Mouse (Mus musculus) liver, embryonic 15.5 days (tissue): ENCODE data around the gene Tff1. TPM values are rescaled to one million over a fixed set of nuclear protein-coding genes. Genes with fewer than 3 reads are reported as not detected.

ENCODE experiments used
- ATAC-seq: fragments of 200-750 bp; cut with Nextera tagmentation; 2 replicates; pipeline ENCODE4 v1.8.0; 2017; ENCODE audit warnings: moderate number of reproducible peaks, mild to moderate bottlenecking, moderate library complexity; ENCODE audit not compliant: insufficient read depth
- H3K27ac ChIP-seq: fragments of 300-500 bp; sonication (generic); replicated peaks from 2 replicates; pipeline ENCODE4 v1.5.1; 2015; ENCODE audit warnings: mild to moderate bottlenecking, inconsistent platforms
- H3K27me3 ChIP-seq: fragments of 300-500 bp; sonication (generic); 2 replicates; pipeline ENCODE4 v1.6.1; 2015; ENCODE audit warnings: mild to moderate bottlenecking, inconsistent platforms
- H3K36me3 ChIP-seq: fragments of 300-500 bp; sonication (generic); replicated peaks from 2 replicates; pipeline ENCODE4 v1.6.1; 2015; ENCODE audit warnings: moderate library complexity, mild to moderate bottlenecking, inconsistent platforms
- H3K4me1 ChIP-seq: fragments of 300-500 bp; sonication (generic); replicated peaks from 2 replicates; pipeline ENCODE4 v1.6.1; 2015; ENCODE audit warnings: inconsistent platforms
- H3K4me2 ChIP-seq: fragments of 300-500 bp; sonication (generic); 2 replicates; pipeline ENCODE4 v1.6.1; 2015; ENCODE audit warnings: moderate library complexity, mild to moderate bottlenecking, inconsistent platforms
- H3K4me3 ChIP-seq: fragments of 300-500 bp; sonication (generic); replicated peaks from 2 replicates; pipeline ENCODE4 v1.5.1; 2015; ENCODE audit warnings: mild to moderate bottlenecking, inconsistent platforms
- H3K9ac ChIP-seq: fragments of 300-500 bp; sonication (generic); 2 replicates; pipeline ENCODE4 v1.6.1; 2015; ENCODE audit warnings: moderate library complexity, mild to moderate bottlenecking, inconsistent platforms
- H3K9me3 ChIP-seq: fragments of 300-500 bp; sonication (generic); replicated peaks from 2 replicates; pipeline ENCODE4 v1.6.1; 2016; ENCODE audit warnings: inconsistent platforms
- WGBS: fragments of 180-500 bp; shearing (Covaris S2); methylation state at CpG from one replicate; pipeline ENCODE4 v1.1.7; 2015; ENCODE audit warnings: mixed read lengths; ENCODE audit not compliant: insufficient replicate concordance; 5-methylcytosine and 5-hydroxymethylcytosine counted together
- polyA plus RNA-seq: library from polyadenylated mRNA; unstranded; fragments of >200 nt; fragmentation: Nextera tagmentation; extraction: Ambion mirVana; gene quantifications from 2 replicates; pipeline ENCODE4 v1.2.1, GENCODE M21; 2015

Gene Tff1
- polyA plus RNA-seq, 1 experiment from 2014 or later: not detected

DNA sequence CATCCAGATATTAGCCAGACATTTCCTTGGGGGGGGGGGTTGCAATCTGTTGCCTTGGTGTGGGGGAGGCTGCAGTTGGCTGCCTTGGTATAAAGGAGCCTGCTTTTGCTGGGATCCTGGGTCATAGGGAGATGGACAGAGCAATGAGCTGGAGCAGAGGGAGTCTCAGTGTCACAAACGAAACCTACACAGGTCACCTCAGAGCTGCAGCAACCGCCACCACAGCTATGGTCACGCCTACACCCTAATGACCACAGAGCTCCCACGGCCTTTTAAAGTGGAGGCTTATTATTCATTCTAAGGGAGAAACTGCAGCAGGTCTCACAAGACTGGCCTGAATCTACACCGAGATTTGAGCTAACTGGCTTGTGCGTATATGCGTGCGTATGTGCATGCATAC lies 26.7 kb upstream of the Tff1 start:
- Histone ChIP-seq H3K9ac (no peak overlapping the region), H3K36me3 (no peaks in the 10 kb centered on the region), H3K4me2 (no peak overlapping the region), H3K4me1 (peaks cover 8% of the 10 kb centered on the region; the same call in 1 of the 2 replicates), H3K4me3 (no peak overlapping the region), H3K27ac (no peak overlapping the region), H3K27me3 (no peaks in the 10 kb centered on the region), H3K9me3 (no peaks in the 10 kb centered on the region)
- 71% methylated on average over 8 of the region's 8 CpGs for WGBS
- no peak for ATAC-seq

DNA sequence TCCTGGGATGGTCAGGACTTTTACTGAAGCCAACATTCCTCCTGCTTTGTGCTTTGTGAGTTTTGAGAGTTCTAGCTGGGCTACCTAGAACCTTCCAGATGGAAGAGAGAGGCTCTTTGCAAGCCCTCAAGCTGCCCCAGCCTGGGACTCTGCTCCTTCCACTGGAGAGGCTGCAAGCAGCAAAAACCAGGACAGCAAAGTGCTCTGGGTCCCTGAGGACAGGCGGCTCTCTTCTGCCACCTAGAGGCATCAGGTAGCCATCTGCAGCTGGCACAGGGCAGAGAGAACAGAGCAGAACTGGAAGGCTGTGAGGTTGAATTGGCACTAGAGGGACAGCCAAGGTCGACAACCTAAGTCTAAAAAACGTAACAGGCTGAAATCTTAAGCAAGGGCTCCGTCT lies 22.3 kb upstream of the Tff1 start:
- H3K9ac ChIP-seq: no peak overlapping the region
- H3K4me3 ChIP-seq: no peak overlapping the region
- no peaks in the 10 kb centered on the region for H3K27me3 ChIP-seq
- ATAC-seq: no peak
- no peaks in the 10 kb centered on the region for H3K36me3 ChIP-seq
- H3K27ac ChIP-seq: no peak overlapping the region
- no peak overlapping the region for H3K4me2 ChIP-seq
- 13% methylated on average over 4 of the region's 4 CpGs for WGBS
- peaks cover 16% of the 10 kb centered on the region for H3K4me1 ChIP-seq
- no peaks in the 10 kb centered on the region for H3K9me3 ChIP-seq

DNA sequence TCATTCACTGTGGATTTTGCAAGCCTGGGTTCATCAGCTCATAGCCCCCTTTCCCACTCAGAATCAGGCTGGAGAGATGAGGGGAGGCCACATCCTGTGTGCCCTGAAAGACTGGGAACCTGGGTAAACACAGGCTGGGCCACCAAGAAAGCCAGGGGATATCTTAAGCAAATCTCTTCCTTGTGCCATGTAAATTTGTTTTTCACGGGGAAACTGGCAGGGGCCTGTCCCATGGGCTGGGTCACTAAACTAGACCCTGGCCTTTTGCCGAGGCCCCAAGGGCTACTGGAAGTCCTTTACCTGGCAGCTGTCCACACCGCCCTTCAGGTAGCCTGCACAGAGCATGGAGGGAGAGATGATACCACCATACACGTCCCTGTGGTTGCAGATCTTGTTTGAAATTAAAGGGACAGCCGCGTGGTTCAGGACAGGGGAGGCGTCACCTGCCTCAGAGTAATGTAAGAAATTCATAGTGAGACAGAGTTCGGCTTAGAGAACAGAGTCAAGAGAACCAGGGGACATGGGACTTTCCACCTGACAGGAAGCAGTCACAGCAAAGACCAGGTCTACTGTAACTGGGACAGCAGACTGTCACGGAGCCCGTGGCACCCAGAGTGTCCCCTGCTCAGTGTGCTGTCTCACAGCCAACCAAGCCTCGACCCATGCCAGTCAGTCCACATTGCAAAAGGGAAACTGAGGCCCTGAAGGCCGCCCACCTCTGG lies 19.4 kb upstream of the Tff1 start:
- Histone ChIP-seq H3K9me3 (no peaks in the 10 kb centered on the region), H3K27me3 (no peaks in the 10 kb centered on the region), H3K4me3 (no peak overlapping the region), H3K4me2 (no peak overlapping the region), H3K4me1 (peaks cover 19% of the 10 kb centered on the region), H3K36me3 (no peaks in the 10 kb centered on the region), H3K27ac (no peak overlapping the region), H3K9ac (no peak overlapping the region; the same call in 1 of the 2 replicates)
- ATAC-seq: no peak
- WGBS: 62% methylated on average over 12 of the region's 12 CpGs

DNA sequence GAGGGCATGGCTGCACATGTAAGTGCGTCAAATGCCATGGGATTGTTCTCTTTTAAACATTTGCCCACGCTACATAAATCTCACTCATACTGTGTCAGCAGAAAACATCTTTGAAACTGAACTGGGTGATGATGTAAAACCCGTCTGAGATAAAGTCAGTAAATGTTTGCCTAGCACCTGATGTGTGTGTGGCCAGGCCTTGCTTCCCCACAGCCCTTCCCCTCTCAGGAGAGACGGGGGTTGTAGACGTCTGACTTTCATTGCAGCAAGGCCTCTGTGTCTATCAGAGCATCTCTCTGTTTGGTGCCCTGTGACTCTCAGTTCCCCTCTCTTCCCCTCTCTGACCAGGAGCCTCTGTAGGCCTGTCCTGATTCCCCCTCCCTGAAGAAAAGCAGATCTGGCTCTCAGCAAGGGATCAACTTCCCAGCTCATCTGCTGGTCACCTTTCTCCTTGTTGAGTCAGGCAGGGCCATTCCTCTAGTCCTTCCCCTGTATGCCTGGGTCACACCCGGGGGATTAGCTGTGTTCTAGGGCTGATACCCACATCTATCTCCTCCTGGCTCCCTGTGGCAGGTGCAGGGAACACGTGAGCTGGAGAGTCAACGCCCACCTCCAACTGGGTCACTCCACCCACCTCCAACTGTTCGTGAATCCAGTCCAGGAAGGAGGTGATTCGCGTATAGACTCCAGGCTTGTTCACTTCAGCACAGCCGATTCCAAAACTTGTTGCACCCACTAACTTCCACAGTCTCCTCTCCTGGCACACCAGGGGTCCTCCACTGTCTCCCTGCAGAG lies 18.3 kb upstream of the Tff1 start:
- H3K4me1 ChIP-seq: peaks cover 19% of the 10 kb centered on the region
- ATAC-seq: no peak; the same call in 1 of the 2 replicates
- 39% methylated on average over 12 of the region's 12 CpGs for WGBS
- no peaks in the 10 kb centered on the region for H3K9me3 ChIP-seq
- H3K4me2 ChIP-seq: no peak overlapping the region
- H3K27me3 ChIP-seq: no peaks in the 10 kb centered on the region
- H3K36me3 ChIP-seq: no peaks in the 10 kb centered on the region
- H3K9ac ChIP-seq: no peak overlapping the region
- H3K27ac ChIP-seq: no peak overlapping the region
- no peak overlapping the region for H3K4me3 ChIP-seq

DNA sequence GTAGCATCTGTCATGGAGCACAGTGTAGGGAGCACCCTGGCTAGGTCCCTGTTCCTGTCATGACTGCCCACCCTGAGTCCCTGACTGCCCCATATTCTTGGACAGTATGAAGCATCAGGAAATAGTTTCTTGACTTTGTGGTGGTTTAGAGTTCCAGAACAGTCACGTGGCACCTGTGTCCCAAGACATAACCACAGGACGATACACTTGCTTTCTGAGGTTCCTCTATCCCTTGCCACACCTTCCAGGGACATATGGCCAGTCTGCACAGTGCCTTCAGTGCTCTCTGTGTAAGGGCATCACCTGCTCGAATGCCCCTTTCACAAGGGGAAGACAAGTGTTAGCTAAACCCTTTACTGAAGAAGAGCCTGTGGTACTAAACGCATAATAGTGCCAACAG lies 16.4 kb upstream of the Tff1 start:
- Histone ChIP-seq H3K4me1 (peaks cover 19% of the 10 kb centered on the region), H3K27ac (no peak overlapping the region), H3K27me3 (no peaks in the 10 kb centered on the region), H3K36me3 (no peaks in the 10 kb centered on the region), H3K9me3 (no peaks in the 10 kb centered on the region), H3K4me3 (no peak overlapping the region), H3K9ac (no peak overlapping the region), H3K4me2 (no peak overlapping the region)
- 44% methylated on average over 4 of the region's 4 CpGs for WGBS
- no peak for ATAC-seq

DNA sequence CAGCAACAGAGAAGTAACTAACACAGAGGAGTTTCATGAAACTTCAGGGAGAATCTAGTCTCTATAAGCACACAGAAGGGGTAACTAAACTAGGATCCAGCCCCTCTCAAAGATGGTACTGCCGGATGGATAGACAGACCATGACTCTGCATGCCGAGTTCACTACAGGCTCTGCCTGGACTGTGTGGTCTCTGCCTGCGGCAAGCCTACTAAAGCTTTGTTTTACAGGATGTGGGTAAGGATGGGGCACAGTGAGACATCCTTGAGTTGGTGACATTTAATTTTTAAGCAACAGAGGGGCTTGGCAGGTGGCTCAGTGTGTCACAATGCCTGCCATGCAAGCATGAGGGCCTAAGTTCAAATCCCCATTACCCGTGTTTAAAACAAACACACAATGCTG lies 11.2 kb upstream of the Tff1 start:
- H3K36me3 ChIP-seq: no peaks in the 10 kb centered on the region
- H3K4me3 ChIP-seq: no peak overlapping the region
- H3K9ac ChIP-seq: no peak overlapping the region
- ATAC-seq: no peak
- H3K27me3 ChIP-seq: no peaks in the 10 kb centered on the region
- no peak overlapping the region for H3K4me2 ChIP-seq
- 0 out of 2 replicates have a peak, but pooled peaks cover 3% of the 10 kb centered on the region for H3K4me1 ChIP-seq
- WGBS: 46% methylated on average over 4 of the region's 4 CpGs
- no peaks in the 10 kb centered on the region for H3K9me3 ChIP-seq
- no peak overlapping the region for H3K27ac ChIP-seq

DNA sequence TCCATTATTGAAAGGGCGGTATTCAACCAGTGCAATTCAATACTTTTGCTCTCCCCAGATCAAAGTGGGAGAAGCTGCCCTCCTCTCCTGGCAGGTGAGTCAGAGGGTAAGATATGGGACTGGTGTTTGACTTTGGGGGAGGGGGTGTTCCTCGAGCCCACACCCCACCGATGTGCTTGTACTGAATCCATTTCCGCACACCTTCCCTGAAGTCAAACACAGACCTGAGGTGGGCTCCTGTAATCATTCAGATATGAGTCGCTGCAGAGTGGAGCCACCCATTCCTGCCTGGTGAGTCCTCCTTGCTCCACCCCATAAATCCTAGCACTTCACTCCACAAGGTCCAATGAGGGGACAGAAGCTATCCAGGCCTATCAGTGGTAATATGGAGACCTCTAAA lies 4.7 kb upstream of the Tff1 start:
- Histone ChIP-seq H3K9me3 (no peaks in the 10 kb centered on the region), H3K9ac (no peak overlapping the region), H3K36me3 (no peaks in the 10 kb centered on the region), H3K4me2 (no peak overlapping the region), H3K27me3 (no peaks in the 10 kb centered on the region), H3K27ac (no peak overlapping the region), H3K4me3 (no peak overlapping the region), H3K4me1 (no peaks in the 10 kb centered on the region)
- 67% methylated on average over 5 of the region's 5 CpGs for WGBS
- no peak for ATAC-seq

DNA sequence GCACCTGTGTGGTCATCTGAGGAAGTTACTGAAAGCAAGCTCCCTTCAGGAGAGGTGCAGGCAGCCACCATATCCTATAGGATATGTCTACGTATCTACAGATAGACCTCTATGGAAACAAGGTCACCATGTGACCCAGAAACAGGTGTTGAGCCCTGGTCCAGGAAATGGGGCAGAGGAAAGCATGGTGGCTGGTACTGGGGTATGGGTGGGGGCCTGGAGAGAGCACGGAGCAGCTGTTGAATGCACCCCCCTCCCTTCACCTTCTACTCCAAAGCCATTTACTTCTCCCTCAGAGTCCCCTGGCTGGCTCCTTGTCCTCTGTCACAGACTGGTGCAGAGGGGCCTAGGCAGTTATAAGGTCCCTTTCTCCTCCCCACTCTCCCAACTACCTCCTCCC lies 1.3 kb downstream of the Tff1 start:
- Histone ChIP-seq H3K4me2 (no peak overlapping the region), H3K9ac (no peak overlapping the region), H3K27ac (no peak overlapping the region), H3K4me1 (no peaks in the 10 kb centered on the region), H3K9me3 (no peaks in the 10 kb centered on the region), H3K27me3 (no peaks in the 10 kb centered on the region), H3K36me3 (no peaks in the 10 kb centered on the region), H3K4me3 (no peak overlapping the region)
- ATAC-seq: no peak
- WGBS: 49% methylated on average over 2 of the region's 2 CpGs

DNA sequence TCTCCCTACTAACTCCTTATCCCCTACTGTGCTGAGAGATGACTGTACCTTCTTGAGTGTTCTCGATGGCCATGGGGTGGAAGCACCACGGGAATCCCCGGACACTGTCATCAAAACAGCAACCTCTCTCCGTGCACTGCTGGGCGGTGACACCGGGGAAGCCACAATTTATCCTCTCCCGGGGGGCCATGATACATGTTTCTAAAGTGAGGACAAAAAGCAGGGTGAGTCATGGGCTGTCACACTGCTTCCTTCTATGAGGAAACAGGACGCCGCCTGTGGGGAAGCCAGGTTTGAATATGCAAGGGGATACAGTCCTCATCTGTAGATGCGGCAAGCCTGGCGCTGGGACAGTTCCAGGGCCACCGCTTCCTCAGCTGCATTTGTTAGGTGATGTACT lies 2.5 kb downstream of the Tff1 start:
- no peak overlapping the region for H3K4me2 ChIP-seq

DNA sequence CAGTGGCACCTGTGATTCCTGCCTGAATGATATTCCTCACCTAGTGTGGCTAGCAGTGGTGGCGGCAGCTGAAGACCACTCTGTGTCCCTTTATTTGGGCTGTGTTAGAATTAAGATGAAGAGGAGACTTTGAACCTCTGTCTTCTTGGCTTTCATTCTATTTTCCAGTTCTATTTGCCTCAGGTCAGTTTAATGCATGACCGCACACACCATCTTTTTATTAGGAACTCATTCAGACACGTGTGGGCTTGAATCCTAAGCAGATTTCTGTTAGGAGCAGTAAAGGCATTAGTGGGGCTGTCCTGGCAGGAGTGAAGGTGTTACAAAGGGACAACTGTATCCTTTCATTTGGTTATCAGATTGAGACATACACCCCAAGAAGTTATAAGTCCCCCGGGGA lies 4.8 kb downstream of the Tff1 start:
- H3K9ac ChIP-seq: no peak overlapping the region
- 68% methylated on average over 4 of the region's 4 CpGs for WGBS
- no peak overlapping the region for H3K4me2 ChIP-seq
- no peak for ATAC-seq
- no peaks in the 10 kb centered on the region for H3K27me3 ChIP-seq
- no peak overlapping the region for H3K4me3 ChIP-seq
- H3K9me3 ChIP-seq: no peaks in the 10 kb centered on the region
- H3K27ac ChIP-seq: no peak overlapping the region
- H3K4me1 ChIP-seq: no peaks in the 10 kb centered on the region
- H3K36me3 ChIP-seq: no peaks in the 10 kb centered on the region

More for the DNA sequence above, 2.5 kb downstream of the Tff1 start:
- H3K36me3 ChIP-seq: no peaks in the 10 kb centered on the region
- no peak overlapping the region for H3K4me3 ChIP-seq
- H3K27ac ChIP-seq: no peak overlapping the region
- no peaks in the 10 kb centered on the region for H3K9me3 ChIP-seq
- H3K4me1 ChIP-seq: no peaks in the 10 kb centered on the region
- H3K27me3 ChIP-seq: no peaks in the 10 kb centered on the region
- no peak overlapping the region for H3K9ac ChIP-seq
- WGBS: 44% methylated on average over 12 of the region's 12 CpGs
- no peak for ATAC-seq

DNA sequence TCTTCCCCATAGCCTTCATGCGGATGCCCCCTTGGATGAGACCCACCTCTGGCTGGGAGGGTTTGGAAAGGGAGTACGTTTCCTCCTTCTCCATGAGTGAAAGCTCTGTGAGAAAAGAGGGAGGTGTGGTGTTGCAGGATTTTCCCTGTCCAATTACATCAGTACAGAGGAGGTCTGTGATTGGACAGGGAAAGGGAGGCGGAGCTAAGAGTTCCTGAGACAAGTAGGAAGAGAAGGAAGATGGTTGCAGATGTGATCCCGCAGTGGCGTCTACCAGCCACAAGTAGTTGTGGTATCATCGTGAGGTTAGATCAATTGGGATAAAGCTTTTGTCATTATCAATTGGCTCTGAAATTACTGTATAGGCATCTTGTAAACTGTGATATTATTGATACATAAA lies 7.2 kb downstream of the Tff1 start:
- no peak for ATAC-seq

More for the DNA sequence above, 7.2 kb downstream of the Tff1 start:
- H3K4me2 ChIP-seq: no peak overlapping the region
- no peak overlapping the region for H3K27ac ChIP-seq
- WGBS: 74% methylated on average over 6 of the region's 6 CpGs
- no peaks in the 10 kb centered on the region for H3K27me3 ChIP-seq
- H3K4me1 ChIP-seq: no peaks in the 10 kb centered on the region
- H3K9ac ChIP-seq: no peak overlapping the region
- no peaks in the 10 kb centered on the region for H3K9me3 ChIP-seq
- H3K36me3 ChIP-seq: no peaks in the 10 kb centered on the region
- H3K4me3 ChIP-seq: no peak overlapping the region
